Mouse (Mus musculus) neural tube, embryonic 10.5 days (tissue): ENCODE results near the gene Dnah10.
"Not testable (repeated sequence)": the region's sequence is repeated elsewhere in the genome, so short reads cannot be mapped to it uniquely, and the experiment has no call there.

Experiments
- DNase-seq: peaks from one replicate; pipeline ENCODE4 v3.0.0-alpha.2; 2017; ENCODE audit warnings: low spot score; ENCODE audit errors: extremely low spot score

Gene Dnah10

GRCm38 (mm10) chr5:124724997-124725396 lies at the start of gene Dnah10:
Dnah10 (plus strand) TSS chr5:124725085.
- peak; percentile 29 for DNase-seq

- no peak for DNase-seq
Observed at GRCm38 (mm10) chr5:124713741-124714140, 11.1 kb upstream of the Dnah10 start.

GRCm38 (mm10) chr5:124715135-124715534 lies 9.8 kb upstream of the Dnah10 start:
- DNase-seq: no peak

- no peak for DNase-seq
Observed at GRCm38 (mm10) chr5:124717969-124718368, 6.9 kb upstream of the Dnah10 start.

- DNase-seq: no peak
Observed at GRCm38 (mm10) chr5:124718396-124718795, 6.5 kb upstream of the Dnah10 start.

- DNase-seq: no peak
Observed at GRCm38 (mm10) chr5:124723125-124723524, 1.8 kb upstream of the Dnah10 start.

- DNase-seq: no peak
Observed at GRCm38 (mm10) chr5:124729662-124730206, 4.8 kb downstream of the Dnah10 start.

- no peak for DNase-seq
Observed at GRCm38 (mm10) chr5:124733961-124734360, 9.1 kb downstream of the Dnah10 start.

GRCm38 (mm10) chr5:124741898-124742599 lies 17.2 kb downstream of the Dnah10 start:
- no peak for DNase-seq

GRCm38 (mm10) chr5:124743841-124744240 lies 19.0 kb downstream of the Dnah10 start:
- no peak for DNase-seq

- DNase-seq: no peak
Observed at GRCm38 (mm10) chr5:124746220-124746619, 21.3 kb downstream of the Dnah10 start.

GRCm38 (mm10) chr5:124748296-124748695 lies 23.4 kb downstream of the Dnah10 start:
- no peak for DNase-seq

- no peak for DNase-seq
Observed at GRCm38 (mm10) chr5:124751656-124752055, 26.8 kb downstream of the Dnah10 start.

GRCm38 (mm10) chr5:124761011-124761410 lies 36.1 kb downstream of the Dnah10 start:
- no peak for DNase-seq

GRCm38 (mm10) chr5:124761787-124762186 lies 36.9 kb downstream of the Dnah10 start:
- DNase-seq: no peak

GRCm38 (mm10) chr5:124774552-124774951 lies 49.7 kb downstream of the Dnah10 start:
- DNase-seq: no peak

GRCm38 (mm10) chr5:124776289-124776688 lies 51.4 kb downstream of the Dnah10 start:
- DNase-seq: not testable (repeated sequence)

- DNase-seq: peak; percentile 19
Observed at GRCm38 (mm10) chr5:124777178-124777709, 52.4 kb downstream of the Dnah10 start.

GRCm38 (mm10) chr5:124779926-124780325 lies 55.0 kb downstream of the Dnah10 start:
- no peak for DNase-seq

- no peak for DNase-seq
Observed at GRCm38 (mm10) chr5:124781696-124782095, 56.8 kb downstream of the Dnah10 start.

- no peak for DNase-seq
Observed at GRCm38 (mm10) chr5:124785650-124786049, 60.8 kb downstream of the Dnah10 start.

- DNase-seq: no peak
Observed at GRCm38 (mm10) chr5:124792112-124792511, 67.2 kb downstream of the Dnah10 start.
